Mouse (Mus musculus) olfactory bulb, adult 2 months (tissue): ENCODE measurements around the gene Syne2. TPM values are rescaled to one million over a fixed set of nuclear protein-coding genes. Genes with fewer than 3 reads are reported as not detected.

Source experiments
- H3K27ac ChIP-seq: fragments of 200-500 bp; 2 replicates; pipeline ENCODE4 v1.5.1; 2012; ENCODE audit warnings: low read depth, low read length; ENCODE audit not compliant: insufficient read depth
- H3K4me1 ChIP-seq: fragments of 200-500 bp; 2 replicates; pipeline ENCODE4 v1.6.1; 2012; ENCODE audit warnings: low read length; ENCODE audit not compliant: control insufficient read depth, insufficient read depth
- H3K4me3 ChIP-seq: fragments of 200-500 bp; 2 replicates; pipeline ENCODE4 v1.5.1; 2012; ENCODE audit warnings: mild to moderate bottlenecking, low read depth, low read length, moderate library complexity; ENCODE audit not compliant: insufficient read depth
- CTCF ChIP-seq: fragments of 200-500 bp; IDR thresholded peaks from 2 replicates; pipeline ENCODE4 v1.5.1; 2012; ENCODE audit warnings: low read depth, mild to moderate bottlenecking, low read length, moderate library complexity; ENCODE audit not compliant: insufficient read depth
- POLR2A ChIP-seq: fragments of 200-500 bp; IDR thresholded peaks from 2 replicates; pipeline ENCODE4 v1.6.1; 2012; ENCODE audit warnings: mild to moderate bottlenecking, low read depth, low read length, moderate library complexity; ENCODE audit not compliant: insufficient read depth
- WGBS: fragments of 180-500 bp; shearing (Covaris S2); methylation state at CpG from one replicate; pipeline ENCODE4 v1.1.7; 2018; 5-methylcytosine and 5-hydroxymethylcytosine counted together
- polyA plus RNA-seq: library from polyadenylated mRNA; stranded (reverse); fragments of >200 nt; gene quantifications from 2 replicates; pipeline ENCODE4 v1.2.4, GENCODE M21; 2012; ENCODE audit warnings: low replicate concordance; ENCODE audit not compliant: missing spikeins, insufficient read depth, insufficient read length

Syne2 gene
- polyA plus RNA-seq, 1 experiment: not detected

GRCm38 (mm10) chr12:76093613-76094588 is 276.0 kb downstream of the Syne2 start:
- H3K4me1 ChIP-seq: no peaks in the 10 kb centered on the region

GRCm38 (mm10) chr12:76095117-76096035 is 277.4 kb downstream of the Syne2 start:
- Histone ChIP-seq H3K27ac (no peak overlapping the region), H3K4me3 (no peak overlapping the region), H3K4me1 (no peaks in the 10 kb centered on the region)
- WGBS: 78% methylated on average over 30 of the region's 30 CpGs
- TF ChIP-seq POLR2A (no peak), CTCF (no peak)

More at GRCm38 (mm10) chr12:76093613-76094588, 276.0 kb downstream of the Syne2 start:
- 96% methylated on average over 15 of the region's 15 CpGs for WGBS
- TF ChIP-seq POLR2A (no peak), CTCF (no peak)
- no peak overlapping the region for H3K27ac ChIP-seq
- H3K4me3 ChIP-seq: no peak overlapping the region

- 92% methylated on average over 12 of the region's 12 CpGs for WGBS
- H3K4me3 ChIP-seq: no peak overlapping the region
- no peaks in the 10 kb centered on the region for H3K4me1 ChIP-seq
- no peak overlapping the region for H3K27ac ChIP-seq
- TF ChIP-seq CTCF (no peak), POLR2A (no peak)
Observed at GRCm38 (mm10) chr12:76102621-76103020, 284.7 kb downstream of the Syne2 start.

- WGBS: 92% methylated on average over 20 of the region's 20 CpGs
- Histone ChIP-seq H3K4me3 (no peak overlapping the region), H3K27ac (no peak overlapping the region), H3K4me1 (no peaks in the 10 kb centered on the region)
- TF ChIP-seq CTCF: no peak
- no peak for TF ChIP-seq POLR2A
Observed at GRCm38 (mm10) chr12:76104596-76105351, 286.8 kb downstream of the Syne2 start.

GRCm38 (mm10) chr12:76109646-76110405 is 291.9 kb downstream of the Syne2 start:
- no peak for TF ChIP-seq CTCF
- TF ChIP-seq POLR2A: no peak
- 94% methylated on average over 15 of the region's 15 CpGs for WGBS
- H3K4me1 ChIP-seq: no peaks in the 10 kb centered on the region

GRCm38 (mm10) chr12:76111046-76111445 is 293.1 kb downstream of the Syne2 start:
- TF ChIP-seq POLR2A: no peak
- no peak for TF ChIP-seq CTCF
- H3K4me3 ChIP-seq: no peak overlapping the region
- no peaks in the 10 kb centered on the region for H3K4me1 ChIP-seq
- H3K27ac ChIP-seq: no peak overlapping the region
- 76% methylated on average over 3 of the region's 3 CpGs for WGBS

More at GRCm38 (mm10) chr12:76109646-76110405, 291.9 kb downstream of the Syne2 start:
- H3K4me3 ChIP-seq: no peak overlapping the region
- H3K27ac ChIP-seq: no peak overlapping the region

GRCm38 (mm10) chr12:76116577-76116976 is 298.6 kb downstream of the Syne2 start:
- WGBS: 88% methylated on average over 4 of the region's 4 CpGs
- TF ChIP-seq CTCF (no peak), POLR2A (no peak)
- no peak overlapping the region for H3K27ac ChIP-seq
- no peaks in the 10 kb centered on the region for H3K4me1 ChIP-seq
- H3K4me3 ChIP-seq: no peak overlapping the region

GRCm38 (mm10) chr12:76117632-76118153 is 299.8 kb downstream of the Syne2 start:
- 84% methylated on average over 4 of the region's 4 CpGs for WGBS

More at GRCm38 (mm10) chr12:76117632-76118153, 299.8 kb downstream of the Syne2 start:
- Histone ChIP-seq H3K4me1 (no peaks in the 10 kb centered on the region), H3K27ac (no peak overlapping the region), H3K4me3 (no peak overlapping the region)
- TF ChIP-seq CTCF (no peak), POLR2A (no peak)
